Mouse (Mus musculus) kidney, adult 2 months (tissue): ENCODE measurements around the gene Ninl.

Experiments
- CTCF ChIP-seq: fragments of 200-500 bp; conservative IDR thresholded peaks from 2 replicates; pipeline ENCODE4 v1.5.1; 2011; ENCODE audit warnings: low read depth, mild to moderate bottlenecking, control low read depth, low read length, moderate library complexity, mixed read lengths; ENCODE audit not compliant: insufficient read depth, insufficient read length
- POLR2A ChIP-seq: fragments of 200-500 bp; IDR thresholded peaks from one replicate; pipeline ENCODE4 v1.6.1; 2011; ENCODE audit warnings: low read depth, low read length, control low read depth

DNA sequence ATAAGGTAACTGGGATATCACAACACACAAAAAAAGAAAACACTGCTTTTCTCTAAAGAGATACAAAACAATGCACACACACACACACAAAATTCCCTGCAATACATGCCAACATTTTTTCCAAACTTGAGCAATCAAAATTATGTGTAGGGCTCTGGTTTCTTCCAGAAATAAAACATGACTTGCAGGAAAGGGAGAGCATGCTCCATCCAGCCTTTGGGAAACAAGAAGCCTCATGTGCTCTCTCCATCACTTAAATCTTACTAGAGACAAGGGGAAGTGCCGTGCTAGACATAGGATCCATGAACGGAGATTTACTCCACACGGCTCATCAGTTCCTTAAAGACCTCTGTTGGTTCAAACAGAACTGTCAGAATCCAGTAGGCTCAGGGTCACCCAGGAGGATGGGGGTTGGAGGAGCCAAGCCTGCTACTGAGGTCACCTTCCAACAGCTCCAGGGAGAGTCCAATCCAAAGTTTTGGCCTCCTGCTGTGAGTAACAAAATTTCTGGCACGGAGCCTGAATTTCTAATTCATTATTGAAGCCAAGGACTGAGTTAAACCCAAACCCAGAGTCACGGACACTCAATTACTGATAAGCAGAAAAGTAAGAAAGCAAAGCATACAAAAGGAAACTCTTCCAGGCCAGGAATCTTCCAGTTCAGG, 32.8 kb downstream of the Ninl start:
- TF ChIP-seq CTCF (no peak), POLR2A (no peak)
